Mouse (Mus musculus): Measurements from ENCODE around the gene Runx2.

DNA sequence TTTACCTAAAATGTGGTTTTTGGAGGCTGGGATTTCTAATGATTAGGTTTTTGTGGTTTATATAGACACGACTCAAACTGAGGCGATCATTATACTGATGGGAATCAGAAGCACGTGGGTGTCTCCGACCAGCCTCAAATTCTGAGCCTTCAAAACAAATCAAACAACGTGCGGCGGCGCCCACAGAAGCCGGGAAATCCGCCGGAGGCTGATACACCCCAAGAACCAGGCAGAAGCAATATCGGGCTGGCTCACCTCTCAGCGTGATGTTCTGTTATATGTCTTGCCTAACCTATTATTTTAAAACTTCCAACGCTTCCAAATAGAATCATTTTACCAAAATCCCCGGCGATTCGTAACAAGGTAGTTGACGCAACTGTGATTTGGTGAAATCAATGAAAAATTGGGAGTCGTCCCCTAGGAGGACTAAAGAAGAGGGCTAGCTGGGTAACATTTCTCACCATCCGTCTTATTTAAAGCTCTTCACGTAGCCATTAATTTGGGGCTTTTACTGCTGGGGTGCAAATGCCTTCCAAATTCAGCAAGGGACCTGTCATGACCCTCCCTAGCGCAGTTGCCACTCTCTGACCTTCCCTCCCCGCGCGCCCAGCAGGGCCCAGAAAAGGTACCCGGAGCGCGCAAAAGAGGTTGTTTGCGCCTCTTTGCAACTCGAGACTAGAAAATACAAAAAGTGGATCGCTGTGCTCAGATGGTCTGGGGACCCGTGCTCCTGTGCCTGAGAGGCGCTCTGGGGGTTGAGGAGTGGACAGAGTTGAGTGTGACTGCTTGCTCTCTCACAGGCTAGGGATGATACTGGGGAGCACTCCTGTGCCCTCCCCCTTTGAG lies 77.1 kb downstream of the Runx2 start:
- TF ChIP-seq POLR2A (IDR thresholded peaks at IDR 0.05; ENCODE audit: insufficient read depth, low read depth, low read length) (no peak), CTCF (IDR thresholded peaks at IDR 0.05; ENCODE audit: insufficient read depth, low read depth, low read length) (no peak)

All from olfactory bulb, adult 2 months (tissue).